Mouse (Mus musculus) bone marrow macrophage, adult 2 months (primary cell): ENCODE measurements around the gene Kalrn. TPM values are rescaled to one million over a fixed set of nuclear protein-coding genes. Genes with fewer than 3 reads are reported as not detected.

Source experiments
- H3K27ac ChIP-seq: 2 replicates; pipeline ENCODE4 v1.5.1; 2012; ENCODE audit warnings: low read depth, low read length; ENCODE audit not compliant: insufficient read depth
- H3K4me1 ChIP-seq: 2 replicates; pipeline ENCODE4 v1.6.1; 2012; ENCODE audit warnings: low read length; ENCODE audit not compliant: control insufficient read depth, insufficient read depth
- H3K4me3 ChIP-seq: 2 replicates; pipeline ENCODE4 v1.5.1; 2012; ENCODE audit warnings: mild to moderate bottlenecking, low read length, moderate library complexity; ENCODE audit not compliant: insufficient read depth
- CTCF ChIP-seq: IDR thresholded peaks from 2 replicates; pipeline ENCODE4 v1.5.1; 2012; ENCODE audit warnings: low read depth, mild to moderate bottlenecking, low read length, moderate library complexity
- POLR2A ChIP-seq: IDR thresholded peaks from 2 replicates; pipeline ENCODE4 v1.6.1; 2012; ENCODE audit warnings: mild to moderate bottlenecking, low read depth, low read length, borderline replicate concordance
- polyA plus RNA-seq: library from polyadenylated mRNA; stranded (reverse); fragments of >200 nt; gene quantifications from 2 replicates; pipeline ENCODE4 v1.2.4, GENCODE M21; 2012; ENCODE audit not compliant: missing spikeins, insufficient read depth, insufficient read length

Kalrn gene
- polyA plus RNA-seq, 1 experiment = not detected

DNA sequence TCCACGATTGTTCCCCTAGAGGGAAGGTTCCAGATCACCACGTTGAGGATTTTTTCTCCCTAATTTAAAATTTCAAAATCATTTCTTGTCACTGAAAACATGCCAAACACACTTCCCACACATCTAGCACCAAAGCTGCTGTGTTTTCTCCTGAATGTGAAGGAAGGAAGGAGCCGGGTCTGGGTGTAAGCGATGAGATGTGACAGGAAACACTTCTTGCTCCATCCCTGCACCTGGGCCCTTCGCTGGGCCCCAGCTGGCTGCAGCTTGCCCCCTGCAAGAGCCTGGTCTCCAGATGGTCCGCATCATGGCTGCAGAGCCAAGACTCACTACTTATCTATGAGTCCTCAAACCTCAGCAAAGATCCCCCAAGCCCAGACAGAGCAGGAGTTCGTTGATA lies 158.8 kb downstream of the Kalrn start:
- no peak for TF ChIP-seq CTCF
- no peak for TF ChIP-seq POLR2A
- H3K4me1 ChIP-seq = no peaks in the 10 kb centered on the region
- H3K27ac ChIP-seq = no peak overlapping the region
- H3K4me3 ChIP-seq = no peak overlapping the region

DNA sequence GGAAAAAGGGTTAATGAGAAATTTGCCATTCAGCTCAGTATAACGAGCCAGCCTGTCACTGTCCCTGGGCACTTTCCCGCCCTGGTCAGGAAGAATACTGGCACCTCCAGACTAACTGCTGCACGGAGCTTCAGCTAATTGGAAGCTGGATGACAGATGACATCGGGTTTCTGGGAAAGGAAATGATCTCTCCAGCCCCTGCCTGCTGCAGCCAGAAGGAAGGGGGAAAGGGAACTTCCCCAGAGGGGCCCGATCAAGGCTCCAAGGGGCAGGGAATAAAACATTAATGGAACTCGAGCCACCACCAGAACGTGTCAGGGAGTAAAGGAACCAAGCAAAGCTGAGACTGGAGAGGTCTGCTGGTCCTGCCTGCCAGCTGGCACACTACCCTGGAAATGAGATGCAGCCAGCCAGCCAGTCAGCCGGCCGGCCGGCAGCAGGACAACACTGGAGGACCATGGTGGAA lies 159.4 kb downstream of the Kalrn start:
- Histone ChIP-seq H3K4me3 (no peak overlapping the region), H3K27ac (no peak overlapping the region), H3K4me1 (no peaks in the 10 kb centered on the region)
- no peak for TF ChIP-seq POLR2A
- TF ChIP-seq CTCF = no peak

- H3K4me3 ChIP-seq = no peak overlapping the region
- TF ChIP-seq CTCF (no peak), POLR2A (no peak)
- no peaks in the 10 kb centered on the region for H3K4me1 ChIP-seq
- no peak overlapping the region for H3K27ac ChIP-seq
Measured at GRCm38 (mm10) chr16:34407036-34407435, 166.3 kb downstream of the Kalrn start.

GRCm38 (mm10) chr16:34405094-34405493 lies 168.2 kb downstream of the Kalrn start:
- Histone ChIP-seq H3K27ac (no peak overlapping the region), H3K4me3 (no peak overlapping the region), H3K4me1 (no peaks in the 10 kb centered on the region)
- TF ChIP-seq CTCF = no peak
- no peak for TF ChIP-seq POLR2A

GRCm38 (mm10) chr16:34401216-34401615 lies 172.1 kb downstream of the Kalrn start:
- TF ChIP-seq POLR2A (no peak), CTCF (no peak)
- Histone ChIP-seq H3K4me3 (no peak overlapping the region), H3K27ac (no peak overlapping the region), H3K4me1 (no peaks in the 10 kb centered on the region)

- no peak overlapping the region for H3K4me3 ChIP-seq
- H3K4me1 ChIP-seq = no peaks in the 10 kb centered on the region
- no peak overlapping the region for H3K27ac ChIP-seq
- TF ChIP-seq CTCF (no peak), POLR2A (no peak)
Measured at GRCm38 (mm10) chr16:34400102-34400728, 173.1 kb downstream of the Kalrn start.

GRCm38 (mm10) chr16:34395221-34395811 lies 178.0 kb downstream of the Kalrn start:
- Histone ChIP-seq H3K4me1 (no peaks in the 10 kb centered on the region), H3K27ac (no peak overlapping the region), H3K4me3 (no peak overlapping the region)
- TF ChIP-seq POLR2A = no peak
- no peak for TF ChIP-seq CTCF

- no peak for TF ChIP-seq POLR2A
- Histone ChIP-seq H3K27ac (no peak overlapping the region), H3K4me1 (no peaks in the 10 kb centered on the region), H3K4me3 (no peak overlapping the region)
Measured at GRCm38 (mm10) chr16:34389520-34390271, 183.6 kb downstream of the Kalrn start.

DNA sequence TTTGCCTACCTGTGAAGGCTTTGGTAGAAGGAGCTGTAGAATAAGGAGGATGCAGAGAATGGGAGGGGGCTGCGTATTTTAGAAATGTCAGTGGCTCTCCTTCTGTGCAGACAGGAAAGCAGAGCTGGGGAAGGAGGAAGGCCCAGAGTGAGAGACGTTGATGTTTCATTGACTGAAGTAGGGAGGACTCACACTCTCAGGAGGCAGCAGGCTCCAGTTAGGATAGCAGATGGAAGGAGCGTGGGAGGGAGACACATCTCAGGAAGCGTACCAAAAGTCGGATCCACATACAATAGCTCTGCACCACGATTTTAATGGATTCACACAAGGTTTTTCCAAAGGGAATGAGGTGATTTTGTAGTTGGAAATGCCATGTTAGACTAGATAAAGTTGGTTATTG lies 184.5 kb downstream of the Kalrn start:
- Histone ChIP-seq H3K4me3 (no peak overlapping the region), H3K4me1 (no peaks in the 10 kb centered on the region), H3K27ac (no peak overlapping the region)
- TF ChIP-seq CTCF (no peak), POLR2A (no peak)

DNA sequence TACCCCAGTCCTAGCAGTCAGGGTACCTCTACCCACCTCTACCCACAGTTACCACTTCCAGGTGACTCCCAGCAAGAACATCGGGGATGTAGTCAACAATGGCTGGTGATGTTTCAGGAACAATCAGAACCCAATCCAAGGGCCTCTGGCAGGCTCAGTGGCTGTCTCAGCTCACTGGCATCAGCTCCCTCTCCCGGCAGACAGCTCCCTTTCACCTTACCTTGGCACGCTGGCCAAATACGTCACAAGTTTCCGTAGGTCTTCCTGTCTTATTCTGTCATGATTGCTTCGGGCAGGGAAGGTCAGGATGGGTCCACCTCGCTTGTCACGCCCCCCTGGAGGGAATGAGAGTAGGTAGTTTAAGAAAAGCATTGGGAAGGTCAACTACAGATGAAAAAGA lies 188.3 kb downstream of the Kalrn start:
- TF ChIP-seq CTCF (no peak), POLR2A (no peak)
- Histone ChIP-seq H3K4me3 (no peak overlapping the region), H3K27ac (no peak overlapping the region), H3K4me1 (no peaks in the 10 kb centered on the region)
